Mouse (Mus musculus) liver (tissue): ENCODE measurements around the gene Bscl2.
"Not testable (repeated sequence)": the region's sequence is repeated elsewhere in the genome, so short reads cannot be mapped to it uniquely, and the experiment has no call there.

Experiments
- DNase-seq: peaks from one replicate; pipeline ENCODE4 v3.0.0-alpha.2; 2020; ENCODE audit warnings: mixed read lengths

Bscl2 gene

GRCm38 (mm10) chr19:8872266-8872840 is 35.1 kb downstream of the Bscl2 start:
- DNase-seq: no peak

GRCm38 (mm10) chr19:8875031-8875430 is 37.8 kb downstream of the Bscl2 start:
- no peak for DNase-seq

- peak; percentile 88 for DNase-seq
These were observed 43.2 kb downstream of the Bscl2 start, which contains the start of gene Uqcc3 for GRCm38 (mm10) chr19:8880311-8881033. Gene Uqcc3 (minus strand): TSS chr19:8880923.

GRCm38 (mm10) chr19:8881034-8881392 is 43.7 kb downstream of the Bscl2 start:
- no peak for DNase-seq

- no peak for DNase-seq
These were observed 46.3 kb downstream of the Bscl2 start, which contains the start of the genes Lbhd1 and Gm49403 for GRCm38 (mm10) chr19:8883616-8884015. Gene Lbhd1 (plus strand): TSS chr19:8883732. Gene Gm49403 (plus strand): TSS chr19:8883930.

- DNase-seq: no peak
These were observed 49.8 kb downstream of the Bscl2 start for GRCm38 (mm10) chr19:8886916-8887584.

- DNase-seq: peak; percentile 24
These were observed 50.6 kb downstream of the Bscl2 start for GRCm38 (mm10) chr19:8887585-8888463.

- peak; percentile 98 for DNase-seq
These were observed 51.5 kb downstream of the Bscl2 start, which contains the start of the genes 1810009A15Rik and Gm49416 for GRCm38 (mm10) chr19:8888511-8889385. Gene 1810009A15Rik (plus strand): TSS chr19:8888853. Gene Gm49416 (plus strand): TSS chr19:8888926.

GRCm38 (mm10) chr19:8892829-8893766 is 55.8 kb downstream of the Bscl2 start, which contains the start of gene Ints5:
Gene Ints5 (plus strand): TSS chr19:8893005.
- peak; percentile 88 for DNase-seq

GRCm38 (mm10) chr19:8895397-8895960 is 58.2 kb downstream of the Bscl2 start:
- no peak for DNase-seq

- not testable (repeated sequence) for DNase-seq
These were observed 59.0 kb downstream of the Bscl2 start for GRCm38 (mm10) chr19:8896231-8896630.

- peak; percentile 32 for DNase-seq
These were observed 60.1 kb downstream of the Bscl2 start for GRCm38 (mm10) chr19:8897211-8897864.

- DNase-seq: peak; percentile 98
These were observed 60.7 kb downstream of the Bscl2 start, which contains the start of gene Ganab for GRCm38 (mm10) chr19:8897865-8898495. Gene Ganab (plus strand): TSS chr19:8898071.
